Mouse (Mus musculus) T-helper 2 cell (primary cell): ENCODE results near the gene Nfkbib.

Experiments
- in situ Hi-C: fragments of 300-600 bp; cut with MboI, MseI; formaldehyde crosslinking; loops from one replicate; pipeline ENCODE4 v1.15.1; 2025; ENCODE audit warnings: high pct_unique_total_duplicates

Gene Nfkbib

GRCm38 (mm10) chr7:28799994-28800393, 32.7 kb upstream of the Nfkbib start:
- in situ Hi-C loops, result no loop called here

DNA sequence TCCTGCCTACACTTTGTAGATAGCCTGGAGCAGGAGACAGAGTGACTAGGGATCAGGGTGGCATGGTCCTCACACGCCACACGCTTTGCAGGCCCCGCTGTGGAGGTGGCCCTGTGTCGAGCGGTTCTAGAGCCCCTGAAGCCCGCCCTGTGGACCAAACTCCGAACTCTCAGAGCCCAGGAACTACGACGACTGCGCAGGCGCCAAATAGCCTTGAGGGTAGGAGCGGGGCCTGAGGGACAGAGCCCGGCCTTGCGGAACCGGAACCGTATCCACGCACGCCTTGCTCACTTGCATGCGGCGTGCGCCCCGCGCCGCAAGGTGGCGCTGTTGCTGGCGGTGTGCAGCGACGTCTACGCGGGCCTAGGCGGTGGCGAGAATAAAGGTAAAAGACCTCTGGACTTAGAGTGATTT, 29.3 kb upstream of the Nfkbib start:
- in situ Hi-C loops, result no loop called here

- in situ Hi-C loops, result no loop called here
Measured at GRCm38 (mm10) chr7:28795832-28796231, 28.5 kb upstream of the Nfkbib start.

- in situ Hi-C loops, result loop anchor here (5.0 kb wide), 1 partner anchor 73 kb away; no protein-coding TSS in a partner anchor
Measured at GRCm38 (mm10) chr7:28794496-28794895, 27.2 kb upstream of the Nfkbib start.

- in situ Hi-C loops, result loop anchor here (5.0 kb wide), 1 partner anchor 73 kb away; no protein-coding TSS in a partner anchor
Measured at GRCm38 (mm10) chr7:28793834-28794233, 26.5 kb upstream of the Nfkbib start.

DNA sequence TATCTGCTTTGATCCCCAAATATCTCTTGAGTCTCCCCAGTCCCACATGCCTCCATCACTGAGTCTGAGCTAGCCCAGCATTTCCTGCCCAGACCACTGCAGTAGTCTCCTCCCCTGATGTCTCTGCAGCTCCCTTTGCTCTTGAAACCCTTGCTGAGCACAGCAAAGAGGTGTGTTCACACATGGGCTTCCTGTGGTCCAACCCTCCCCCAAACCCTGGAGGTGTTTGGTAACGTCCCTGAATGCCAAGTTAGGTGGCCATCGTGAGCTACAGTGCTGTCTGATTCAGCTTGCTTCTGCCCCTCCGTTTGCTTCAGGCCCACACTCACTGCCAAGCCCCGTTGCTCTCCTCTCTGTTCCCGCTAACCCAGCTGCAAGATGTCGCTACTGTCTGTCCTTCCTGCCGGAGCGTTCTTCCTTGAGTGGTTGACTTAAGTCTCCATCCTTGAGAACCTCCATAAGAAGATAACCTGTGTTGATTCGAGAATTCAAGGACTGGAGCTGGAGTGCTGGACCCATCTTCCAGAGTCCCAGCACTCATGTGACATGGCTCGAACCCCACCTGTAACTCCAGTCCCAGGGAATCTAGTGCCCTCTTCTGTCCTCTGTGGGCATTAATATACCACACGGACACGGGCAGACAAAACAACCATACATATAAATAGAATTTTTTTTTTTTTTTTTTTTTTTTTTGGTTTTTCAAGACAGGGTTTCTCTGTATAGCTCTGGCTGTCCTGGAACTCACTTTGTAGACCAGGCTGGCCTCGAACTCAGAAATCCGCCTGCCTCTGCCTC, 25.3 kb upstream of the Nfkbib start:
- in situ Hi-C loops, result loop anchor here (5.0 kb wide), 1 partner anchor 75 kb away; no protein-coding TSS in a partner anchor

- in situ Hi-C loops, result loop anchor here (5.0 kb wide), 1 partner anchor 76 kb away; no protein-coding TSS in a partner anchor
Measured at GRCm38 (mm10) chr7:28791706-28792105, 24.4 kb upstream of the Nfkbib start.

DNA sequence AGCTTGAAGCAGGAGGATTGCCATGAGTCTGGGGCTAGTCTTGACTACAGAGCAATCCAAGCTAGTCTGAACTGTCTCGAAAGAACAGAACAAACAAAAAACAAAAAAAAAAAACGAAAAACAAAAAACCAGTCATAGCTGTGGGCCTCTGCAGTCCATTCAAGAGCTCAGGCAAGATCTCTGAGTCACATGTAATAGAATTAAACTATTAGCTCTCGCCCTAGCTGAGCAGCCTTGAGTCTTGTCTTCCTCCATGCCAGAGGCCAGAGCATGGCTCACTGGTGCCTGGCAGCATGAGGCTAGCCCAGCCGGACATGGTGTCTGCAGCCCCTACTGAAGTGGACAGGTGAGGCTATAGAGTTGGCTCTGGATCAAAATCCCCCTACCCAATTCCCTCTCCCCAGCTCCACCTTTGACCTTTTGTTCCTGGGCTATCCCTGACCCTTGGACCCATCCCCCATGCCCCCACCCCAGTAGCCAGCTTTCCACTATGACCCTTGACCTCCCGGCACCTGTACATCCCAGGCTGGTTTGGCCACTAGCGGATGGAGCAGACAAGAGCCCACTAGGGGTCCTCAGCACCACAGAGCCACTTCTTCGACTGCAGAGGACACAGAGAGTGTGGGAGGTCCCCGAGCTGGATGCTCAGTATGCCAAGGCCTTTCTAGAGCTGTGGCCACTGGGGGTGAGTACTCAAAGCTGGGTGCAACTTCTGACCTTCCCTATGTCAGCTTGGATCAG, 22.9 kb upstream of the Nfkbib start:
- in situ Hi-C loops, result loop anchor here (5.0 kb wide), 1 partner anchor 77 kb away; no protein-coding TSS in a partner anchor

GRCm38 (mm10) chr7:28789235-28789634, 21.9 kb upstream of the Nfkbib start:
- in situ Hi-C loops, result no loop called here

DNA sequence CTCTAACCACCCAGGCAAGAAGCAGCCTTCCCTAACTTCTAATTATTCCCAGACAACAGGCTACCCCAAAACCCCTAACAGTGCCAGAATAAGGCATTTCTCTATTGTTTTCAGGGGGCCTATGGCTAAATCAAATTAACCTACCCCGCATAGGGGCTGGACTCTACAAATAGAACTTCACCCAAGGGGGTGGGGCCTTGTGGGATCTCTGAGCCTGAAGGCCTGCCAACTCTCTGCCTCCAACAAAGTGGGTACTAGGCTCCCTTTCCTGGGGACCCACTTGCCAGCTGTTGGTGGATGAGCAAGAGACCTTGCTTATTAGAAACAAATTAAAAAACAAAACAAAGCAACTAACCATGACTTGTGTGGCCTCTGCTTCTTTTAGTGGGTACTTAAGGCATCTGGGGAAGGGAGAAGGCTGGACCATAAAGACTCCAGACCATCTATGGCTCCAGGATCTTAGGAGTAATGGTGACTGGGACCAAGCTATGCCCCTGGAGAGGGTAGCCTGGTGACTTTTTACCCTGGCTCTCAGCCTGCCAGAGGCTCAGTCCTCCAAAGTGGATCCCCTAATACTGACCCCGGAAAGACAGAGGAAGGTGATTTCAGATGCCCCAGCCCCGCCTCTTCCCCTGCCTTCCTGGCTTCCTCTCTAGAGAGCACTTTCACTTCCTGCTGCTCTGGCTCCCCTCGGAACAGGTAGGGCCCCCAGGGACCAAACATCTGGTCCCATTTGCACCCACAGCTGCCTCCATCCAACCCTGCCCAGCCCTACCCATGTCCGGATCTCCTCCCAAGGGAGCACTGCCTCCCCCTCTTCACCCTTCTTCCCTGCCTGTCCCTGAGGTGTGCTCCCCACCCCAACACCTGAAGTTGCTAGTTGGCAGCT, 21.2 kb upstream of the Nfkbib start, which contains the start of gene Rinl:
TSS of gene Rinl (plus strand) at position 663 of the 889 bp plus-strand sequence.
- in situ Hi-C loops, result no loop called here

GRCm38 (mm10) chr7:28787884-28788283, 20.6 kb upstream of the Nfkbib start:
- in situ Hi-C loops, result no loop called here

DNA sequence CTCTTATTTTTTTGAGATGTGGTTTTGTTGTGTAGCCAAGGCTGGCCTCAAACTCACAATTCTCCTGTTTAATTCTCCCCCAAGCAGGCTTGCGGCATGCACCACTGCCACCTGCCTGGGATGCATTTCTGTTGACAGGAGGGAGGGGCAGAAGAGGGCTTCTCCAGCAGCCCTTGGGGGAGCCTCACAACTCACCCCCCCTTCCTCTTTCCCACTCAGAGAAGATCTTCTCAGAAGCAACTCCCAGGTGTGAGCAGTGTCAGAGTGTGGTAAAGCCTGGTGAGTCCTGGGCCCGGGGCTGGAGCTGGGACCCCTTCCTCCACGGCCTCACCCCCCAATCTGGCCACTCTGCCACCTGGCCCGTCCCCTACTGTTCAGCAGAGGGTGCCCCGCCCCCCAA, 17.8 kb upstream of the Nfkbib start:
- in situ Hi-C loops, result no loop called here

DNA sequence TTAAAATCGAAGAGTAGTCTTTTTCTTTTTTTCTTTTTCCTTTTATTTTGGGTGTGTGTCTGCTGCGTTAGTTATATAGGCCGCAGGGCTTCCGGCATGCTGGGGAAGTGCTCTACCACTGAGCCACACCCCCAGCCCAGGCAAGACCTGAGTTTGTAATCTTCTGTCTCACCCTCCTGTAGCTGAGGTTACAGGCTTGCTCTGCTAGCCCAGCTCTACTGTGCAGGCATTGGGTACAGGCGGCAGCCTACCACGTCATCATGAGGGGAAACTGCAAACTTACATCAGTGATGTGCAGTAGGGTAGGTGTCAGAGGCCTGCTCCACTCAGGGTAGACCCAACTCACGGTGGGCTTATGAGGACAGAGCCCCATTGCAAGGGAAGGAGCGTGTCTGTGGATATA, 13.9 kb upstream of the Nfkbib start:
- in situ Hi-C loops, result no loop called here

GRCm38 (mm10) chr7:28780857-28781256, 13.5 kb upstream of the Nfkbib start:
- in situ Hi-C loops, result no loop called here

DNA sequence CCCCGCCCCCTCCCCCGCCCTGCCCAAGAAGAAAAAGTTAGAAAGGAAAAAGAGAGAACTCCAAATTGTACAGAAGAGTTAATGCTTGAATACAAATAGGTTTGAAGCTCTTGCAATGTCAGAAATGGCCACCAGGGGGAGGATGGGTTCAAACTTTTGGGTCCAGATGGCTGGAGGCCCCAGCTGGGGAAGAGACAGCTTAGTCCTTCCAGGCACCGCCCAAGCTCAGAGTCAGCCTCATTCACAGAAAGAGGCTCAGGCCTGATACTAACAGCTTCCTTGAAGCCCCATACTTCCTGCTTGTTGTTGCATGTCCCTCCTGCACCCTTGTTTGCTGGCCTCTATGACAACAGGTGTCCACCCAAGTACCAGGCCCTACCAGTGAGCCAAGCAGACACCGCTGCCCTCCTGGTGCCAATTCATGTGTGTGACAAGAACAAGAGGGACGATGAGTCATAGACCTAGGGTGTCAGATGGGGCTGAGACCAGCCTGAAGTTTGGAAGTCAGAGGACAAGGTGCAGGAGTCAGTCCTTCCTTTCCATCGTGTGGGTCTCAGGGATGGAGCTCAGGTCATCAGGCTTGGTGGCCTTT, 12.9 kb upstream of the Nfkbib start:
- in situ Hi-C loops, result no loop called here

DNA sequence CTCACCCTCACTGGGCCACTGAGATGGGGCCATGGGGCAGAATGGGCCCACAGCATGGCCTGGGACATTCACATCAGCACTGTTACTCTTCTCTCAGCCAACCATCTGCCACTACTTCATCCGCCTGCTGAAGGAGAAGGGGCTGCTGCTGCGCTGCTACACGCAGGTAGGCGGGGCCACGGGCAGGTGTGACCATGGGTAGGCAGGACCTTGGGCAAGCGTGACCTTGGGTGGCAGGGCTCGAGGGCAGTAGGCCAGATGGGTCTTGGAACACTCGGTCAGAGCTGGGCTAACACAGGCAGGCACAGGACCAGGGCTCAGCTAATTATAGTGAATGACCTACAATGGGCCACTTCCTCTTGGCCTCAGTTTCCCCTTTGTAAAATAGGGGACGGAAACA, 11.5 kb upstream of the Nfkbib start:
- in situ Hi-C loops, result no loop called here

- in situ Hi-C loops, result no loop called here
Measured at GRCm38 (mm10) chr7:28775129-28775528, 7.8 kb upstream of the Nfkbib start.

GRCm38 (mm10) chr7:28774164-28774563, 6.9 kb upstream of the Nfkbib start:
- in situ Hi-C loops, result loop anchor here (5.0 kb wide), 1 partner anchor 103 kb away; no protein-coding TSS in a partner anchor

DNA sequence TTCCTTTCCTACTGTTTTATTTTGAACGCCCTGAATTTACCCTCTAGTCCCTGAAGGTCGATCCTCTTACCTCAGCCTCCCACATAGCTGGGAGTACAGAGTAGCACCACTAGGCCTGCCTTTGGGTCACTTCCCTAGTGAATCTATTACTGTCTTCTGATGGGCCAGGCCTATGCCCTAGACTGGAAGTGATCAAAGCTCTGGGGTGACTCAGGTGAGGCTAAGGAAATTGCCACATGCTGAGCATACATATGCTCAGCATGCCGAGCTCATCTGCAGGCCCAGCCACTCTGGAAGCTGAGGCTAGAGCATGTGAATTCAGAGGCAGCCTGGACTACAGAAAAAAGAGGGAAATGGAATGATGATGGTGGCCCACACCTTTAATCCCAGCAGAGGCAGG, 5.9 kb upstream of the Nfkbib start:
- in situ Hi-C loops, result loop anchor here (5.0 kb wide), 1 partner anchor 104 kb away; no protein-coding TSS in a partner anchor

GRCm38 (mm10) chr7:28771867-28772266, 4.6 kb upstream of the Nfkbib start:
- in situ Hi-C loops, result loop anchor here (5.0 kb wide), 1 partner anchor 105 kb away; no protein-coding TSS in a partner anchor

DNA sequence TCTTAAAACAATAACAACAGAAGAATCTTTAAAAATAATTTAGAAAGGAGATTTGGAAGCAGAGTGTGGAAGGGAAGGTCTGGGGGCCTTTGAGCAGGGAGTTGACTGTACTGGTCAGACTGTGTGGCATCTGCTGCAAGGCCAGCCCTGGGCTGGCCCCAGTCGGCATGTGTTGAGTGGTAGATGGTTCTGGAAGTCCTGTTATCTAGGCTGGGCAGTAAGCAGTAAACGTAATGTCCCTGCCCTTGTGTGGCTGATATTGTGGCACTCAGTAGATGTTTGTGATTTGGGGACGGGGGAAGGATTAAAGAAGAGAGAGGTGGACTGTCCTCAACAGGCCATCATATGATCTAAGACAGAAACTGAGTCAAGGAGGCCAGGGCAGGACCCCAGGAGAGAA, 3.0 kb upstream of the Nfkbib start:
- in situ Hi-C loops, result loop anchor here (5.0 kb wide), 1 partner anchor 107 kb away; no protein-coding TSS in a partner anchor
